Mouse (Mus musculus) lung, postnatal 0 days (tissue): ENCODE measurements around the gene Ccdc191.

Source experiments
- CTCF ChIP-seq: IDR thresholded peaks from 2 replicates; pipeline ENCODE4 v1.5.1; 2016; ENCODE audit warnings: antibody characterized with exemption, mild to moderate bottlenecking
- EP300 ChIP-seq: IDR thresholded peaks from 2 replicates; pipeline ENCODE4 v1.6.1; 2016; ENCODE audit warnings: antibody characterized with exemption, mild to moderate bottlenecking, control low read depth

GRCm38 (mm10) chr16:43849839-43850238 is 39.8 kb upstream of the Ccdc191 start:
- TF ChIP-seq CTCF (no peak), EP300 (no peak)
